Mouse (Mus musculus) thymus, postnatal 0 days (tissue): Measurements from ENCODE around the gene Lrrc37a. TPM values are rescaled to one million over a fixed set of nuclear protein-coding genes. Genes with fewer than 3 reads are reported as not detected.

Source experiments
- DNase-seq: peaks from one replicate; pipeline ENCODE4 v3.0.0-alpha.2; 2015; ENCODE audit warnings: low spot score
- polyA plus RNA-seq: library from polyadenylated mRNA; unstranded; fragments of >200 nt; fragmentation: Nextera tagmentation; extraction: Ambion mirVana; gene quantifications from 2 replicates; pipeline ENCODE4 v1.2.1, GENCODE M21; 2015

Lrrc37a gene
- polyA plus RNA-seq, 1 experiment from 2014 or later = not detected

- peak; percentile 59 for DNase-seq
Observed at GRCm38 (mm10) chr11:103402198-103402597, 102.2 kb downstream of the Lrrc37a start.

Other genes with a start within 250 kb of the Lrrc37a start
- gene Map3k14, start 237.1 kb downstream of the Lrrc37a start, polyA plus RNA-seq = 7.1 and 7.6 TPM in 2 replicates
- gene Arhgap27, start 140.9 kb downstream of the Lrrc37a start, polyA plus RNA-seq = 20.0 and 20.4 TPM in 2 replicates
- gene Plekhm1, start 91.9 kb downstream of the Lrrc37a start, polyA plus RNA-seq = 7.5 and 7.9 TPM in 2 replicates
- gene Gm884, start 116.5 kb upstream of the Lrrc37a start, polyA plus RNA-seq = not detected in 2 replicates
- not detected in 2 replicates for gene Lyzl6, start 134.3 kb upstream of the Lrrc37a start, polyA plus RNA-seq
- gene Rprml, start 145.0 kb upstream of the Lrrc37a start, polyA plus RNA-seq = not detected in 2 replicates
- gene Gosr2, start 193.3 kb upstream of the Lrrc37a start, polyA plus RNA-seq = 87.5 and 91.5 TPM in 2 replicates
- gene Wnt9b, start 245.2 kb upstream of the Lrrc37a start, polyA plus RNA-seq = 0.03 TPM in 1 of 2 replicates, not detected in the other